Comparison of ENCODE assay signal across 30 mouse cellular contexts in genomic region chr17:82184261-82184660, GRCm38 (mm10).
DNase-seq lines count a peak whose midpoint lies in the region; ATAC-seq and TF ChIP-seq lines count a peak whose summit lies in the region.
"Had no signal": no experiment of that assay in that cellular context is flagged by ENCODE, and none has a peak within 500 bp of the region (broad histone marks: within the 10 kb centered on the region; RNA-seq: fewer than 3 reads in every experiment).

No protein-coding gene starts in this region.

- 60% methylated on average over 2 of the region's 2 CpGs for WGBS in forebrain, postnatal 0 days
- WGBS in forebrain, embryonic 15.5 days: 58% methylated on average over 2 of the region's 2 CpGs
- WGBS in midbrain, postnatal 0 days: 91% methylated on average over 2 of the region's 2 CpGs
- 86% methylated on average over 2 of the region's 2 CpGs for WGBS in midbrain, embryonic 10.5 days

- DNase-seq in forebrain, postnatal 0 days: peak; percentile 4
- peak; percentile 16 for DNase-seq in layer of hippocampus, adult 9-10 months (ENCODE audit: low spot score)
- no peak for DNase-seq in layer of hippocampus, postnatal 25 days (ENCODE audit: extremely low spot score in 1 of 2, low spot score in 1 of 2)
- peak; percentile 19 for DNase-seq in midbrain, postnatal 0 days (ENCODE audit: low spot score)
- no peak for DNase-seq in midbrain, embryonic 10.5 days (ENCODE audit: low spot score)
- peak; percentile 6 for DNase-seq in telencephalon, adult 2 months (ENCODE audit: low read depth, low spot score)
- DNase-seq in adrenal gland, postnatal 10 days: no peak
- DNase-seq: adrenal gland, adult 2 months; adrenal gland, postnatal 36 days; cerebellum, adult 11-12 months; cerebellum, adult 8-10 months; cerebellum, postnatal 10 days; cerebellum, postnatal 36 days; embryo, embryonic 11 days; gastrocnemius, postnatal 25 days; heart, adult 18-20 months; heart, postnatal 10 days; heart, postnatal 36 days had no signal

- no peak overlapping the region for H3K4me3 ChIP-seq in forebrain, postnatal 0 days (ENCODE audit: low read depth, low read length)
- no peak overlapping the region for H3K4me3 ChIP-seq in forebrain, embryonic 15.5 days
- H3K4me3 ChIP-seq in midbrain, postnatal 0 days (ENCODE audit: low read depth, low read length): no peak overlapping the region
- H3K4me3 ChIP-seq in midbrain, embryonic 10.5 days: no peak overlapping the region
- H3K4me3 ChIP-seq: embryonic facial prominence, embryonic 10.5 days; embryonic facial prominence, embryonic 13.5 days; erythroblast, embryonic 14.5 days; forebrain, embryonic 10.5 days; heart, embryonic 12.5 days; heart, embryonic 15.5 days; hindbrain, embryonic 10.5 days; hindbrain, embryonic 13.5 days had no signal

- no peak for ATAC-seq in forebrain, postnatal 0 days
- no peak for ATAC-seq in forebrain, embryonic 15.5 days (replicated peaks)
- ATAC-seq in midbrain, postnatal 0 days (ENCODE audit: low FRiP score): no peak
- ATAC-seq: CD4-positive, CD25-positive, alpha-beta regulatory T cell, adult 4 months; forebrain, embryonic 16.5 days; intestine, postnatal 0 days had no signal

- H3K4me1 ChIP-seq in forebrain, postnatal 0 days (ENCODE audit: insufficient read depth): no peaks in the 10 kb centered on the region
- no peaks in the 10 kb centered on the region for H3K4me1 ChIP-seq in forebrain, embryonic 15.5 days
- no peaks in the 10 kb centered on the region for H3K4me1 ChIP-seq in midbrain, postnatal 0 days (ENCODE audit: insufficient read depth, low read length)
- no peaks in the 10 kb centered on the region for H3K4me1 ChIP-seq in midbrain, embryonic 10.5 days
- H3K4me1 ChIP-seq: embryonic facial prominence, embryonic 10.5 days; embryonic facial prominence, embryonic 13.5 days; forebrain, embryonic 10.5 days; heart, embryonic 12.5 days; heart, embryonic 15.5 days; hindbrain, embryonic 10.5 days; hindbrain, embryonic 13.5 days had no signal

- no peak for TF ChIP-seq CTCF in forebrain, postnatal 0 days (IDR thresholded peaks at IDR 0.05; ENCODE audit: low read depth)
- TF ChIP-seq CTCF in midbrain, postnatal 0 days (IDR thresholded peaks at IDR 0.05): no peak

- H3K36me3 ChIP-seq in forebrain, postnatal 0 days (ENCODE audit: insufficient read depth): no peaks in the 10 kb centered on the region
- no peaks in the 10 kb centered on the region for H3K36me3 ChIP-seq in forebrain, embryonic 15.5 days
- H3K36me3 ChIP-seq in midbrain, postnatal 0 days (ENCODE audit: insufficient read depth, low read length): no peaks in the 10 kb centered on the region
- no peaks in the 10 kb centered on the region for H3K36me3 ChIP-seq in midbrain, embryonic 10.5 days
- H3K36me3 ChIP-seq: embryonic facial prominence, embryonic 10.5 days; embryonic facial prominence, embryonic 13.5 days; forebrain, embryonic 10.5 days; heart, embryonic 12.5 days; heart, embryonic 15.5 days; hindbrain, embryonic 10.5 days; hindbrain, embryonic 13.5 days had no signal

- no peak overlapping the region for H3K4me2 ChIP-seq in forebrain, postnatal 0 days (ENCODE audit: low read depth)
- no peak overlapping the region for H3K4me2 ChIP-seq in forebrain, embryonic 15.5 days (replicated peaks)
- H3K4me2 ChIP-seq in midbrain, postnatal 0 days (ENCODE audit: low read depth, low read length, poor library complexity, severe bottlenecking): no peak overlapping the region
- H3K4me2 ChIP-seq: embryonic facial prominence, embryonic 13.5 days; heart, embryonic 12.5 days; heart, embryonic 15.5 days; hindbrain, embryonic 13.5 days had no signal

- no peak overlapping the region for H3K27ac ChIP-seq in forebrain, postnatal 0 days (ENCODE audit: low read depth, low read length)
- no peak overlapping the region for H3K27ac ChIP-seq in forebrain, embryonic 15.5 days (replicated peaks)
- no peak overlapping the region for H3K27ac ChIP-seq in midbrain, postnatal 0 days (ENCODE audit: low read depth, low read length)
- H3K27ac ChIP-seq in midbrain, embryonic 10.5 days (replicated peaks): no peak overlapping the region
- H3K27ac ChIP-seq: embryonic facial prominence, embryonic 10.5 days; embryonic facial prominence, embryonic 13.5 days; forebrain, embryonic 10.5 days; heart, embryonic 15.5 days; hindbrain, embryonic 10.5 days; hindbrain, embryonic 13.5 days had no signal

- H3K9ac ChIP-seq in forebrain, postnatal 0 days: no peak overlapping the region
- H3K9ac ChIP-seq in forebrain, embryonic 15.5 days (replicated peaks): no peak overlapping the region
- H3K9ac ChIP-seq in midbrain, postnatal 0 days (replicated peaks; ENCODE audit: low read length, poor library complexity, severe bottlenecking): no peak overlapping the region
- H3K9ac ChIP-seq: embryonic facial prominence, embryonic 13.5 days; heart, embryonic 12.5 days; heart, embryonic 15.5 days; hindbrain, embryonic 13.5 days had no signal

- H3K27me3 ChIP-seq in forebrain, postnatal 0 days (ENCODE audit: insufficient read depth, low read length): no peaks in the 10 kb centered on the region
- H3K27me3 ChIP-seq in forebrain, embryonic 15.5 days: no peaks in the 10 kb centered on the region
- no peaks in the 10 kb centered on the region for H3K27me3 ChIP-seq in midbrain, postnatal 0 days (ENCODE audit: insufficient read depth, low read length)
- H3K27me3 ChIP-seq in midbrain, embryonic 10.5 days (ENCODE audit: low read depth, poor library complexity, severe bottlenecking): no peaks in the 10 kb centered on the region
- H3K27me3 ChIP-seq: embryonic facial prominence, embryonic 13.5 days; heart, embryonic 12.5 days; heart, embryonic 15.5 days; hindbrain, embryonic 13.5 days had no signal

- no peaks in the 10 kb centered on the region for H3K9me3 ChIP-seq in forebrain, postnatal 0 days (ENCODE audit: low read length)
- no peaks in the 10 kb centered on the region for H3K9me3 ChIP-seq in forebrain, embryonic 15.5 days
- H3K9me3 ChIP-seq in midbrain, postnatal 0 days (ENCODE audit: low read length): no peaks in the 10 kb centered on the region
- H3K9me3 ChIP-seq in midbrain, embryonic 10.5 days (replicated peaks): no peaks in the 10 kb centered on the region
- H3K9me3 ChIP-seq: embryonic facial prominence, embryonic 10.5 days; embryonic facial prominence, embryonic 13.5 days; forebrain, embryonic 10.5 days; heart, embryonic 15.5 days; hindbrain, embryonic 10.5 days; hindbrain, embryonic 13.5 days had no signal

Comparison
In these comparisons a context has a peak if more than half of its experiments do, and no peak if none do; other contexts are left out.
1. DNase-seq: peak in forebrain, postnatal 0 days (single experiment), layer of hippocampus, adult 9-10 months (single experiment), midbrain, postnatal 0 days (single experiment) and telencephalon, adult 2 months (single experiment); none in layer of hippocampus, postnatal 25 days (0 of 2), midbrain, embryonic 10.5 days (single experiment) and adrenal gland, postnatal 10 days (single experiment).